Mouse (Mus musculus): ENCODE measurements at regions not wholly inside any gene's neighbourhood (a gene's known extent, or its start where the extent isn't known, plus 50 kb on each side); places are given as distances from the start of the nearest gene placed in this dataset.

DNA sequence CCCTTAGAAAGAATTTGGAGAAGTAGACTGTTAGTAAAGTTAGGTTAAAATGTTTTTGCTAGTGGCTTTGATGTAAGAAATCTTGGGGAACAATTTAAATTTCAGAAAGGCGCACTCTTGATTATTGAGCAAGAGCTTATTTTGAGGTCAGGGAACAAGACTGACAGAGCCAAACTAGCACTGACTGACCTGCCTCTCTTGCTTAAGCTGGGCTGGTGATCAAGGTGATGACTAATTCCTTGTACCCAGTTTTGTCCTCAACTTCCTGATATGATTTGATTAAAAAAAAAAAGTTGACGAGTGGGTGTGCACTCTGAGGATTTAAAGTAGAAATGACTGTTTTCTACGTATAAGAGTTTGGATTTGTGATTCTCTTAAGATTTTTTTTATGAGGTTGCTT is 124.2 kb upstream of the Usp24 start:
- no peaks in the 10 kb centered on the region for H3K4me1 ChIP-seq (replicated peaks)
- no peaks in the 10 kb centered on the region for H3K9me3 ChIP-seq (replicated peaks)
- H3K9ac ChIP-seq = no peak overlapping the region
- H3K4me3 ChIP-seq (replicated peaks) = no peak overlapping the region
- H3K27ac ChIP-seq = no peak overlapping the region
- no peak for DNase-seq
- 71% methylated on average over 3 of the region's 3 CpGs for WGBS (ENCODE audit: insufficient replicate concordance)
- no peaks in the 10 kb centered on the region for H3K27me3 ChIP-seq
- no peak for ATAC-seq (ENCODE audit: low read depth)
- no peaks in the 10 kb centered on the region for H3K36me3 ChIP-seq
- H3K4me2 ChIP-seq = no peak overlapping the region

GRCm38 (mm10) chr4:106193204-106193945 is 122.6 kb upstream of the Usp24 start:
- WGBS (ENCODE audit: insufficient replicate concordance) = 67% methylated on average over 3 of the region's 3 CpGs
- no peak for DNase-seq

GRCm38 (mm10) chr4:106195497-106196166 is 120.4 kb upstream of the Usp24 start:
- WGBS (ENCODE audit: insufficient replicate concordance) = 46% methylated on average over 3 of the region's 3 CpGs
- no peaks in the 10 kb centered on the region for H3K27me3 ChIP-seq
- no peak overlapping the region for H3K4me2 ChIP-seq
- no peaks in the 10 kb centered on the region for H3K36me3 ChIP-seq
- ATAC-seq (ENCODE audit: low read depth) = peak; percentile 61
- peaks cover 5% of the 10 kb centered on the region for H3K4me1 ChIP-seq (replicated peaks)
- H3K9me3 ChIP-seq (replicated peaks) = no peaks in the 10 kb centered on the region
- H3K27ac ChIP-seq = peak overlapping the region; percentile 60
- H3K9ac ChIP-seq = no peak overlapping the region
- DNase-seq = no peak
- no peak overlapping the region for H3K4me3 ChIP-seq (replicated peaks)

More at GRCm38 (mm10) chr4:106193204-106193945, 122.6 kb upstream of the Usp24 start:
- Histone ChIP-seq H3K27ac (no peak overlapping the region), H3K27me3 (no peaks in the 10 kb centered on the region), H3K4me2 (no peak overlapping the region), H3K4me3 (replicated peaks) (no peak overlapping the region), H3K36me3 (no peaks in the 10 kb centered on the region), H3K4me1 (replicated peaks) (no peaks in the 10 kb centered on the region), H3K9me3 (replicated peaks) (no peaks in the 10 kb centered on the region), H3K9ac (no peak overlapping the region)
- ATAC-seq (ENCODE audit: low read depth) = no peak

DNA sequence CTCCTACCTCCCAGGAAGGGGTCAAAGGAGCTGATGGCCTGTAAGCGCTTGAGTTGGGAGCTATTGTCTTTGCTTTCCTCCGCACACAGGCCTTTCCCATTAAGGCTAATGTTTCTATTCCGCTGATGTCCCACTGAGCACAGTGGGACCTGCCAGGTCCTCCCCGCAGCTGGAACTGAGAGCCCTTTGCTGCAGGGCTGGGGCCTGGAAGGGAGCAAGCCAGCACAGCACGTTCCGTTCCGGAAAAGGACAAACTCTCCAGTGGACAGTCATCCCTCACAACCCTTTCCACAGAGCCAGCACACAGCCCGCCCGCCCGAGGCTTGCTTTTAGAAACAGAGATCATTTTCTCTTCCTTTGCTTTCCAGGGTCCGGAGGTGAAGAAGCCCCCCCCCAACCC is 116.2 kb upstream of the Usp24 start:
- no peak overlapping the region for H3K9ac ChIP-seq
- no peaks in the 10 kb centered on the region for H3K36me3 ChIP-seq
- H3K27ac ChIP-seq = peak overlapping the region; percentile 60
- no peaks in the 10 kb centered on the region for H3K27me3 ChIP-seq
- H3K4me3 ChIP-seq (replicated peaks) = no peak overlapping the region
- ATAC-seq (ENCODE audit: low read depth) (peak; percentile 41; the same call in 1 of the 2 replicates), DNase-seq (no peak)
- H3K9me3 ChIP-seq (replicated peaks) = no peaks in the 10 kb centered on the region
- 41% methylated on average over 11 of the region's 11 CpGs for WGBS (ENCODE audit: insufficient replicate concordance)
- peaks cover 9% of the 10 kb centered on the region for H3K4me1 ChIP-seq (replicated peaks)
- H3K4me2 ChIP-seq = no peak overlapping the region

DNA sequence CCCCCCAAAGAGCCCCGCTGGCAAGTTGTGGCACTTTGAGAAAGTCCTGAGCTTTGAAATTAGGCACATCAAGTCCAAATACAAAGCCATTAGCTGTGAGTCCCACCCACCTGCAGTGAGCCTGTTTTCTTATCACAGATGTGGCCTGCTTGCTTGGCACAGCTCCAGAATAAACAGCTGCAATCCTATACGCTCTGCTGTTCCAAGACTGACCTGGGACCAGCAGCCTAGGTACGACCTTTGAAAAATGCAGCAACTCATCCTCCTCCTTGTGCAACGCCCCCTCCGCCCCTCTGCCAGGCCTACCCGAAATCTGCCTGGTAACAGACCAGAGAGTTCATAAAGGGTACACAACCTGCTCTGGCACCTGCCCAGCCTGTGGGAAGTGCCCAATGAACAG is 115.8 kb upstream of the Usp24 start:
- Histone ChIP-seq H3K9me3 (replicated peaks) (no peaks in the 10 kb centered on the region), H3K9ac (no peak overlapping the region), H3K27me3 (no peaks in the 10 kb centered on the region), H3K36me3 (no peaks in the 10 kb centered on the region), H3K4me2 (no peak overlapping the region), H3K4me3 (replicated peaks) (no peak overlapping the region), H3K4me1 (replicated peaks) (peaks cover 9% of the 10 kb centered on the region), H3K27ac (peak overlapping the region; percentile 60; the same call in 1 of the 2 replicates)
- no peak for DNase-seq
- peak; percentile 70 for ATAC-seq (ENCODE audit: low read depth)
- 51% methylated on average over 6 of the region's 6 CpGs for WGBS (ENCODE audit: insufficient replicate concordance)

GRCm38 (mm10) chr4:106202554-106202953 is 113.5 kb upstream of the Usp24 start:
- 46% methylated on average over 3 of the region's 3 CpGs for WGBS (ENCODE audit: insufficient replicate concordance)
- Histone ChIP-seq H3K27ac (no peak overlapping the region), H3K4me2 (no peak overlapping the region), H3K4me3 (replicated peaks) (no peak overlapping the region), H3K36me3 (no peaks in the 10 kb centered on the region), H3K9me3 (replicated peaks) (no peaks in the 10 kb centered on the region), H3K9ac (no peak overlapping the region), H3K27me3 (no peaks in the 10 kb centered on the region), H3K4me1 (replicated peaks) (peaks cover 9% of the 10 kb centered on the region)
- DNase-seq (no peak), ATAC-seq (ENCODE audit: low read depth) (no peak)

GRCm38 (mm10) chr4:106205200-106205599 is 110.8 kb upstream of the Usp24 start:
- Histone ChIP-seq H3K9me3 (replicated peaks) (no peaks in the 10 kb centered on the region), H3K36me3 (no peaks in the 10 kb centered on the region), H3K4me2 (no peak overlapping the region), H3K4me1 (replicated peaks) (0 out of 2 replicates have a peak, but pooled peaks cover 4% of the 10 kb centered on the region), H3K27me3 (no peaks in the 10 kb centered on the region), H3K4me3 (replicated peaks) (no peak overlapping the region), H3K9ac (no peak overlapping the region), H3K27ac (no peak overlapping the region)
- no peak for DNase-seq
- 56% methylated on average over 2 of the region's 2 CpGs for WGBS (ENCODE audit: insufficient replicate concordance)
- ATAC-seq (ENCODE audit: low read depth) = no peak

DNA sequence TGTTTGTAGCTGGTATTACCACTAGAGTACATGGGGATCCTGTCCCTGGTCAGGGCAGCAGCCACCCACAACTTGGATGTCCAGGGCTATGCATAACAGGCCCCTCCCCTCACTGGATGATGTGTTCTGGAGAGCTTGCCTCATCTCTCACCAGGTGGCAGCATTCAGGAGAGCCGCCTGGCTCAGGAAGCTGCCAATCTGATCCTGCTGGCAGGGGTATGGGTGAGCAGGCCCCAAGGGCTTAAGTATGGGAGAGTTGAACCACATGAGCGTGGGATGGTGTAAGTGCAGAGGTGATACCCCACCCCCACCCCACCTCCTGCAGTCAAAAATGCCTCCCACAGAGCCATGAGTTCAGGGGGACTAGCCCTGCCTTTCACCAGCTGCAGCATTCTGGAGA is 110.0 kb upstream of the Usp24 start:
- Histone ChIP-seq H3K4me2 (no peak overlapping the region), H3K9me3 (replicated peaks) (no peaks in the 10 kb centered on the region), H3K27ac (no peak overlapping the region), H3K36me3 (no peaks in the 10 kb centered on the region), H3K4me1 (replicated peaks) (0 out of 2 replicates have a peak, but pooled peaks cover 2% of the 10 kb centered on the region), H3K9ac (no peak overlapping the region), H3K27me3 (no peaks in the 10 kb centered on the region), H3K4me3 (replicated peaks) (no peak overlapping the region)
- WGBS (ENCODE audit: insufficient replicate concordance) = 47% methylated on average over 2 of the region's 2 CpGs
- no peak for DNase-seq
- ATAC-seq (ENCODE audit: low read depth) = no peak

GRCm38 (mm10) chr4:106209465-106209864 is 106.5 kb upstream of the Usp24 start:
- Histone ChIP-seq H3K4me3 (replicated peaks) (no peak overlapping the region), H3K4me2 (no peak overlapping the region), H3K27ac (no peak overlapping the region), H3K27me3 (no peaks in the 10 kb centered on the region), H3K36me3 (no peaks in the 10 kb centered on the region), H3K9ac (no peak overlapping the region), H3K4me1 (replicated peaks) (no peaks in the 10 kb centered on the region), H3K9me3 (replicated peaks) (no peaks in the 10 kb centered on the region)
- ATAC-seq (ENCODE audit: low read depth) (no peak), DNase-seq (no peak)
- WGBS (ENCODE audit: insufficient replicate concordance) = 72% methylated on average over 11 of the region's 11 CpGs

DNA sequence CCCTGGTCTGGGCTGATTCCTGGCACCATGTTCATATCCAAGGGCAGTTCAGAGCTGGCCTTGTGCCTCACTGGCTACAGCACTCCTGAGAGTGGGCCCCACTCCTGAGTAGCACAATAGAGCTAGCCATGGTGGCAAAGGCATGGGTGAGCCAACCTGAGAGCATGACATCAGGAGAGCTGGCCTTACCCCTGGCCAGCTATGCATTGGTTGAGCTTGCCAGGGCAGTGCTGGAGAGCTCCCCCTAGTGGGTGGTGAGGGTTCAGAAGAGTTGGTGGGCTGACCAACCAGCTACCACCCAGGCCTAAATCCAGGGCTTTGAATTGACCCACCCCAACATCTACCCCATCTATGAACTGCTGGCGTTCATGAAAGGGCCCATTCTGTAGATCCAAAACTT is 106.0 kb upstream of the Usp24 start:
- H3K9ac ChIP-seq = no peak overlapping the region
- H3K4me3 ChIP-seq (replicated peaks) = no peak overlapping the region
- H3K27me3 ChIP-seq = no peaks in the 10 kb centered on the region
- WGBS (ENCODE audit: insufficient replicate concordance) = 68% methylated on average over 1 of the region's 1 CpGs
- no peak overlapping the region for H3K4me2 ChIP-seq
- no peak overlapping the region for H3K27ac ChIP-seq
- H3K4me1 ChIP-seq (replicated peaks) = no peaks in the 10 kb centered on the region
- no peak for ATAC-seq (ENCODE audit: low read depth)
- DNase-seq = no peak
- no peaks in the 10 kb centered on the region for H3K9me3 ChIP-seq (replicated peaks)
- no peaks in the 10 kb centered on the region for H3K36me3 ChIP-seq

- no peak for DNase-seq
- 63% methylated on average over 5 of the region's 5 CpGs for WGBS (ENCODE audit: insufficient replicate concordance)
- H3K4me2 ChIP-seq = no peak overlapping the region
- no peak overlapping the region for H3K9ac ChIP-seq
- H3K9me3 ChIP-seq (replicated peaks) = no peaks in the 10 kb centered on the region
- ATAC-seq (ENCODE audit: low read depth) = no peak
- no peaks in the 10 kb centered on the region for H3K36me3 ChIP-seq
- H3K4me3 ChIP-seq (replicated peaks) = no peak overlapping the region
- H3K27me3 ChIP-seq = no peaks in the 10 kb centered on the region
- H3K4me1 ChIP-seq (replicated peaks) = no peaks in the 10 kb centered on the region
- H3K27ac ChIP-seq = no peak overlapping the region
Measured at GRCm38 (mm10) chr4:106214170-106214569, 101.8 kb upstream of the Usp24 start.

DNA sequence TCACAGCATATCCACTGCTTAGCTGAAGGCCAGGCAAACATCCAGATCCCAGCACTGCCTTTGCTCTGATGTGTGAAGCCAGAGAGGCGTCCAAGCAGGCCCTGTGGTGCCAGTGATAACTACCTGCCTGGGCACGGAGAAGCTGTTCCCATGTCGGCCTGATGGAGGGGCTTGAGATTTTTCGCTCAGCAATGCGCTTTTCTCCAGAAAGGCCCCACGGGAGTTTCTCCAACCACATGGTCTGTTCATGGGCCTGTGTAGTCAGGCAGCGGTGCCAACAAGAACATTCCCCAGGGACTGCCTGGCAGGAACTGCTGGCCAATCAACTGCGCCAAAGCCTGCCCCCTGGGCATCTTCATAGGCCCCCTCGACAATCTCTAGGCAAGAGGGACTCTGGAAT is 95.4 kb upstream of the Usp24 start:
- DNase-seq = no peak
- no peak for ATAC-seq (ENCODE audit: low read depth)

More for the DNA sequence above, 95.4 kb upstream of the Usp24 start:
- Histone ChIP-seq H3K4me2 (no peak overlapping the region), H3K27me3 (no peaks in the 10 kb centered on the region), H3K36me3 (no peaks in the 10 kb centered on the region), H3K27ac (no peak overlapping the region), H3K9ac (no peak overlapping the region), H3K4me1 (replicated peaks) (no peaks in the 10 kb centered on the region), H3K9me3 (replicated peaks) (no peaks in the 10 kb centered on the region), H3K4me3 (replicated peaks) (no peak overlapping the region)
- WGBS (ENCODE audit: insufficient replicate concordance) = 80% methylated on average over 9 of the region's 9 CpGs

Measured in liver, embryonic 13.5 days (tissue).